16 mouse cellular contexts compared by ENCODE assay signal in genomic region chr5:64472415-64472814, GRCm38 (mm10).
DNase-seq lines count a peak whose midpoint lies in the region; ATAC-seq lines count a peak whose summit lies in the region.
"Had no signal": no experiment of that assay in that cellular context is flagged by ENCODE, and none has a peak within 500 bp of the region (broad histone marks: within the 10 kb centered on the region; RNA-seq: fewer than 3 reads in every experiment).

No protein-coding gene starts in this region.

- H3K36me3 ChIP-seq in kidney, embryonic 15.5 days = no peaks in the 10 kb centered on the region
- H3K36me3 ChIP-seq: midbrain, embryonic 13.5 days; neural tube, embryonic 13.5 days had no signal

- H3K9ac ChIP-seq in kidney, embryonic 15.5 days = no peak overlapping the region
- H3K9ac ChIP-seq: liver, embryonic 14.5 days; midbrain, embryonic 13.5 days; neural tube, embryonic 13.5 days had no signal

- 0 out of 2 replicates have a peak, but pooled peaks cover 7% of the 10 kb centered on the region for H3K4me1 ChIP-seq in kidney, embryonic 15.5 days
- H3K4me1 ChIP-seq: midbrain, embryonic 13.5 days; neural tube, embryonic 13.5 days had no signal

- no peaks in the 10 kb centered on the region for H3K9me3 ChIP-seq in kidney, embryonic 15.5 days (replicated peaks)
- H3K9me3 ChIP-seq: midbrain, embryonic 13.5 days; neural tube, embryonic 13.5 days had no signal

- no peak overlapping the region for H3K4me3 ChIP-seq in kidney, embryonic 15.5 days (replicated peaks)
- H3K4me3 ChIP-seq: erythroblast, embryonic 14.5 days; midbrain, embryonic 13.5 days; neural tube, embryonic 13.5 days had no signal

- WGBS in kidney, embryonic 15.5 days = 66% methylated on average over 10 of the region's 10 CpGs

- H3K27me3 ChIP-seq in kidney, embryonic 15.5 days = no peaks in the 10 kb centered on the region
- H3K27me3 ChIP-seq: midbrain, embryonic 13.5 days had no signal

- H3K27ac ChIP-seq in kidney, embryonic 15.5 days = no peak overlapping the region
- H3K27ac ChIP-seq: liver, embryonic 14.5 days; midbrain, embryonic 13.5 days; neural tube, embryonic 13.5 days had no signal

- peak; percentile 32 for DNase-seq in adrenal gland, adult 2 months
- no peak for DNase-seq in adrenal gland, postnatal 4 days (ENCODE audit: low spot score in 2 of 2)
- DNase-seq in kidney, adult 18-20 months = peak; percentile 11
- DNase-seq in T-cell, adult 2 months (ENCODE audit: low spot score) = peak; percentile 30
- peak; percentile 25 for DNase-seq in kidney, postnatal 14 days
- no peak for DNase-seq in cerebellum, postnatal 25 days
- DNase-seq in layer of hippocampus, adult 11-12 months (ENCODE audit: low spot score) = no peak
- DNase-seq: cerebellum, adult 8-10 months; gastrocnemius, postnatal 14 days; heart, postnatal 10 days had no signal

- H3K4me2 ChIP-seq in kidney, embryonic 15.5 days = no peak overlapping the region
- H3K4me2 ChIP-seq: midbrain, embryonic 13.5 days; neural tube, embryonic 13.5 days had no signal

- no peak for ATAC-seq in kidney, embryonic 15.5 days (replicated peaks; ENCODE audit: low FRiP score)
- ATAC-seq: forebrain, embryonic 14.5 days; midbrain, embryonic 13.5 days had no signal

Comparison
In these comparisons a context has a peak if more than half of its experiments do, and no peak if none do; other contexts are left out.
1. DNase-seq: peak in adrenal gland, adult 2 months (single experiment), kidney, adult 18-20 months (single experiment), T-cell, adult 2 months (single experiment) and kidney, postnatal 14 days (single experiment); none in adrenal gland, postnatal 4 days (0 of 2), cerebellum, postnatal 25 days (0 of 2) and layer of hippocampus, adult 11-12 months (single experiment).